Mouse (Mus musculus): ENCODE results near the gene Tll1. TPM values are rescaled to one million over a fixed set of nuclear protein-coding genes. Genes with fewer than 3 reads are reported as not detected.

Tll1 gene
- total RNA-seq (2014; rRNA removed; ENCODE audit: low replicate concordance) (0.80 and 4.6 TPM in 2 replicates), polyA plus RNA-seq (2015; fragmentation: Nextera tagmentation; extraction: Ambion mirVana) (0.85 and 1.1 TPM in 2 replicates)

DNA sequence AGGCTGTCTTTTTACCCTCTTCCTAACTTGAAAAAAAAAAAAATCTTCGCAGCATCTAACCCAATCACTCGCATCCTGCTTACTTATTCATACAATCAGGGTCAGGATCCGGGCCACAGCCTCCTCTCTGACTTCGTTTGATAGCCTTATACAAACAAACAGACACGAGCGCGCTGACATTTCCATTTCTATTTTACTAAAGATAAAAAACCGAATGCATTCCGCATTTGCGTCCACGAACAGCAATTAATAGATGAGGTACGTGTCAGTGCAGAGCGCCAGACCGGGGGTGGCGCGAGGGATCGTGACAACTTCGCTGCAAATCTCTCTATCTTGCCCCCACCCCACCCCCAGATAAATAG, at the start of gene Tll1:
TSS of gene Tll1 (minus strand) at position 248 of the 362 bp plus-strand sequence.
- no peaks in the 10 kb centered on the region; the same call in 1 of the 2 replicates for H3K27me3 ChIP-seq (ENCODE audit: control insufficient read depth, insufficient read depth, low read length)
- no peaks in the 10 kb centered on the region; the same call in 1 of the 2 replicates for H3K4me1 ChIP-seq (ENCODE audit: control insufficient read depth, insufficient read depth)
- no peaks in the 10 kb centered on the region for H3K36me3 ChIP-seq (replicated peaks; ENCODE audit: control insufficient read depth, insufficient read depth, low read length)
- H3K9me3 ChIP-seq (replicated peaks; ENCODE audit: control insufficient read depth, low read length): no peaks in the 10 kb centered on the region
- DNase-seq (ENCODE audit: low spot score) (no peak), ATAC-seq (ENCODE audit: insufficient read depth, low read depth) (no peak)
- under 1% methylated on average over 18 of the region's 18 CpGs for WGBS
- peak within 1 kb of the TSS; percentile 23 for H3K9ac ChIP-seq (replicated peaks; ENCODE audit: low read depth, low read length)
- TF ChIP-seq CTCF (IDR thresholded peaks at IDR 0.05; ENCODE audit: low read depth): no peak
- TF ChIP-seq EP300 (IDR thresholded peaks at IDR 0.05; ENCODE audit: low read depth): no peak
- H3K4me2 ChIP-seq (ENCODE audit: low read depth, low read length): peak within 1 kb of the TSS; percentile 97
- peak within 1 kb of the TSS; percentile 65 for H3K4me3 ChIP-seq (ENCODE audit: low read depth, low read length)
- H3K27ac ChIP-seq (ENCODE audit: low read depth): no peak within 1 kb of the TSS

GRCm38 (mm10) chr8:64238645-64239044, 32.6 kb upstream of the Tll1 start:
- 70% methylated on average over 2 of the region's 2 CpGs for WGBS
- TF ChIP-seq EP300 (IDR thresholded peaks at IDR 0.05; ENCODE audit: low read depth): no peak
- TF ChIP-seq CTCF (IDR thresholded peaks at IDR 0.05; ENCODE audit: low read depth): no peak
- Histone ChIP-seq H3K27me3 (ENCODE audit: control insufficient read depth, insufficient read depth, low read length) (no peaks in the 10 kb centered on the region), H3K4me3 (ENCODE audit: low read depth, low read length) (no peak overlapping the region), H3K9ac (replicated peaks; ENCODE audit: low read depth, low read length) (no peak overlapping the region), H3K36me3 (replicated peaks; ENCODE audit: control insufficient read depth, insufficient read depth, low read length) (no peaks in the 10 kb centered on the region), H3K4me1 (ENCODE audit: control insufficient read depth, insufficient read depth) (no peaks in the 10 kb centered on the region), H3K9me3 (replicated peaks; ENCODE audit: control insufficient read depth, low read length) (no peaks in the 10 kb centered on the region), H3K4me2 (ENCODE audit: low read depth, low read length) (no peak overlapping the region), H3K27ac (ENCODE audit: low read depth) (no peak overlapping the region)
- DNase-seq (ENCODE audit: low spot score) (no peak), ATAC-seq (ENCODE audit: insufficient read depth, low read depth) (no peak)

DNA sequence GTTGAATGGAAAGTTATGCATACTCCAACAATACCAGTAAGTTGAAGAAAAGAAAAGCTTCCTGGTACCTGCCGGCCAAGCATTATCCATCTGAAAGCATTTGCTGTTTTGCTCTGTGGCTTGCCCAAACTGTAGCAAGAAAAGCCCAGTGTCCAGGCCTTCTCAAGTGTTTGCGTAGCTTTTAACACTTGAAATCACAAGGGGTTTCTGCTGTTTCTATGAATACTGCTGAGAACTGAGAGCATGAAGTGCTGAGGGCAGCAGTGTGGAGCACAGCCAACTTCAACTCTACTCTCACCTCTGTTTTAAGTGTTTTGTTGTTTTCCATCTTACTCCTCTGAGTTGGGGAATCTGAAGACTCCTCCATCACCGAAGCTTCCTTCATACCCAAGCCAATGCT, 15.5 kb upstream of the Tll1 start:
- TF ChIP-seq CTCF (IDR thresholded peaks at IDR 0.05; ENCODE audit: low read depth): no peak
- TF ChIP-seq EP300 (IDR thresholded peaks at IDR 0.05; ENCODE audit: low read depth): no peak
- Histone ChIP-seq H3K27ac (ENCODE audit: low read depth) (no peak overlapping the region), H3K4me2 (ENCODE audit: low read depth, low read length) (no peak overlapping the region), H3K4me1 (ENCODE audit: control insufficient read depth, insufficient read depth) (no peaks in the 10 kb centered on the region), H3K36me3 (replicated peaks; ENCODE audit: control insufficient read depth, insufficient read depth, low read length) (no peaks in the 10 kb centered on the region), H3K9ac (replicated peaks; ENCODE audit: low read depth, low read length) (no peak overlapping the region), H3K4me3 (ENCODE audit: low read depth, low read length) (no peak overlapping the region), H3K27me3 (ENCODE audit: control insufficient read depth, insufficient read depth, low read length) (no peaks in the 10 kb centered on the region), H3K9me3 (replicated peaks; ENCODE audit: control insufficient read depth, low read length) (no peaks in the 10 kb centered on the region)
- ATAC-seq (ENCODE audit: insufficient read depth, low read depth) (no peak), DNase-seq (ENCODE audit: low spot score) (no peak)
- 78% methylated on average over 3 of the region's 3 CpGs for WGBS

DNA sequence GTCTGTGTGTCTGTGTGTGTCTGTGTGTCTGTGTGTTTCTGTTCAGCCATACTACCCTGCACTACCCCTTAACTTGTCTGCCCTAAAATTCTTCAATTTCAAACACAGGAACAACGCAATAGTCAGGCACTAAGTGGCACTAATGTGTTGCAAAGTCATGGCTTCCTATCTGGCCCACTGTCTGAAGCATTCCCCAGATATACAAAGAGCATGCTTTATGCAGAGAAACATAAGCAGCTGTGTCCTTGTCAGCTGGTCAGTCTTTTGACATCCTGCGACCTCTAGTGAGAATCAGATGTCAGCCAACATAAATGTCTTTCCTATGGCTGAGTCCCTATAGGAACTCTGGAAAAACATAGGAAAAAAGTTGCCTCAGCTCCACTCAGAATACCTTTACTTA, 11.6 kb upstream of the Tll1 start:
- 0 out of 2 replicates have a peak, but pooled peaks have one; percentile 7 for TF ChIP-seq CTCF (IDR thresholded peaks at IDR 0.05; ENCODE audit: low read depth)
- TF ChIP-seq EP300 (IDR thresholded peaks at IDR 0.05; ENCODE audit: low read depth): no peak
- no peak overlapping the region for H3K4me2 ChIP-seq (ENCODE audit: low read depth, low read length)
- ATAC-seq (ENCODE audit: insufficient read depth, low read depth): peak; percentile 36; the same call in 1 of the 2 replicates
- H3K4me1 ChIP-seq (ENCODE audit: control insufficient read depth, insufficient read depth): no peaks in the 10 kb centered on the region
- no peaks in the 10 kb centered on the region for H3K36me3 ChIP-seq (replicated peaks; ENCODE audit: control insufficient read depth, insufficient read depth, low read length)
- no peaks in the 10 kb centered on the region for H3K9me3 ChIP-seq (replicated peaks; ENCODE audit: control insufficient read depth, low read length)
- H3K4me3 ChIP-seq (ENCODE audit: low read depth, low read length): no peak overlapping the region
- no peak overlapping the region for H3K27ac ChIP-seq (ENCODE audit: low read depth)
- H3K27me3 ChIP-seq (ENCODE audit: control insufficient read depth, insufficient read depth, low read length): no peaks in the 10 kb centered on the region
- DNase-seq (ENCODE audit: low spot score): no peak
- 35% methylated on average over 2 of the region's 2 CpGs for whole genome bisulfite sequencing
- H3K9ac ChIP-seq (replicated peaks; ENCODE audit: low read depth, low read length): no peak overlapping the region

- Histone ChIP-seq H3K4me3 (ENCODE audit: low read depth, low read length) (no peak overlapping the region), H3K4me1 (ENCODE audit: control insufficient read depth, insufficient read depth) (no peaks in the 10 kb centered on the region), H3K36me3 (replicated peaks; ENCODE audit: control insufficient read depth, insufficient read depth, low read length) (no peaks in the 10 kb centered on the region), H3K4me2 (ENCODE audit: low read depth, low read length) (no peak overlapping the region), H3K27me3 (ENCODE audit: control insufficient read depth, insufficient read depth, low read length) (no peaks in the 10 kb centered on the region), H3K9me3 (replicated peaks; ENCODE audit: control insufficient read depth, low read length) (0 out of 2 replicates have a peak, but pooled peaks cover 4% of the 10 kb centered on the region), H3K27ac (ENCODE audit: low read depth) (no peak overlapping the region), H3K9ac (replicated peaks; ENCODE audit: low read depth, low read length) (no peak overlapping the region)
- ATAC-seq (ENCODE audit: insufficient read depth, low read depth) (no peak), DNase-seq (ENCODE audit: low spot score) (no peak)
- TF ChIP-seq EP300 (IDR thresholded peaks at IDR 0.05; ENCODE audit: low read depth): no peak
- 73% methylated on average over 1 of the region's 1 CpGs for whole genome bisulfite sequencing
Measured at GRCm38 (mm10) chr8:64216252-64216651, 10.2 kb upstream of the Tll1 start.

GRCm38 (mm10) chr8:64215374-64215773, 9.3 kb upstream of the Tll1 start:
- no peak overlapping the region for H3K4me3 ChIP-seq (ENCODE audit: low read depth, low read length)
- H3K27me3 ChIP-seq (ENCODE audit: control insufficient read depth, insufficient read depth, low read length): no peaks in the 10 kb centered on the region
- DNase-seq (ENCODE audit: low spot score) (no peak), ATAC-seq (ENCODE audit: insufficient read depth, low read depth) (no peak)
- H3K9ac ChIP-seq (replicated peaks; ENCODE audit: low read depth, low read length): no peak overlapping the region
- no peaks in the 10 kb centered on the region for H3K36me3 ChIP-seq (replicated peaks; ENCODE audit: control insufficient read depth, insufficient read depth, low read length)
- no peak for TF ChIP-seq CTCF (IDR thresholded peaks at IDR 0.05; ENCODE audit: low read depth)
- no peak for TF ChIP-seq EP300 (IDR thresholded peaks at IDR 0.05; ENCODE audit: low read depth)
- H3K4me1 ChIP-seq (ENCODE audit: control insufficient read depth, insufficient read depth): no peaks in the 10 kb centered on the region
- 59% methylated on average over 6 of the region's 6 CpGs for WGBS
- no peak overlapping the region for H3K27ac ChIP-seq (ENCODE audit: low read depth)
- H3K9me3 ChIP-seq (replicated peaks; ENCODE audit: control insufficient read depth, low read length): 0 out of 2 replicates have a peak, but pooled peaks cover 4% of the 10 kb centered on the region
- H3K4me2 ChIP-seq (ENCODE audit: low read depth, low read length): no peak overlapping the region
